Mouse (Mus musculus) CH12.LX (cell line): ENCODE measurements around the gene Trim33.

Experiments
- CHD1 ChIP-seq: IDR thresholded peaks from 2 replicates; pipeline ENCODE4 v1.6.1; 2012; ENCODE audit warnings: low read depth, low read length, improper control_type of control experiment, inconsistent platforms
- CTCF ChIP-seq, 2 experiments: IDR thresholded peaks in 1 of 2; conservative IDR thresholded peaks in 1 of 2; 2 replicates each; pipeline ENCODE4 v1.5.1; 2011 to 2012; ENCODE audit warnings: low read depth in 2 of 2, low read length in 2 of 2, improper control_type of control experiment in 1 of 2, inconsistent platforms in 1 of 2, mild to moderate bottlenecking in 1 of 2, moderate library complexity in 1 of 2
- KAT2A ChIP-seq: IDR thresholded peaks from 2 replicates; pipeline ENCODE4 v1.6.1; 2012; ENCODE audit warnings: low read length, improper control_type of control experiment, inconsistent platforms; ENCODE audit not compliant: insufficient replicate concordance
- MAX ChIP-seq: IDR thresholded peaks from 2 replicates; pipeline ENCODE4 v1.6.1; 2011; ENCODE audit warnings: low read length, improper control_type of control experiment
- MXI1 ChIP-seq: IDR thresholded peaks from 2 replicates; pipeline ENCODE4 v1.6.1; 2011; ENCODE audit warnings: mild to moderate bottlenecking, low read depth, low read length, improper control_type of control experiment
- NRF1 ChIP-seq: IDR thresholded peaks from 2 replicates; pipeline ENCODE4 v1.6.1; 2014; ENCODE audit warnings: low read depth, mild to moderate bottlenecking, inconsistent platforms, low read length, improper control_type of control experiment, moderate library complexity
- POLR2AphosphoS2 ChIP-seq: IDR thresholded peaks from 2 replicates; pipeline ENCODE4 v1.6.1; 2011; ENCODE audit warnings: low read depth, low read length, improper control_type of control experiment
- SIN3A ChIP-seq: IDR thresholded peaks from 2 replicates; pipeline ENCODE4 v1.6.1; 2012; ENCODE audit warnings: low read length, improper control_type of control experiment, inconsistent platforms
- TCF12 ChIP-seq: IDR thresholded peaks from 2 replicates; pipeline ENCODE4 v1.6.1; 2014; ENCODE audit warnings: low read depth, mild to moderate bottlenecking, inconsistent platforms, low read length, improper control_type of control experiment
- USF1 ChIP-seq: IDR thresholded peaks from 2 replicates; pipeline ENCODE4 v1.6.1; 2014; ENCODE audit warnings: low read depth, mild to moderate bottlenecking, inconsistent platforms, low read length, improper control_type of control experiment
- ZNF384 ChIP-seq: IDR thresholded peaks from 2 replicates; pipeline ENCODE4 v1.6.1; 2012; ENCODE audit warnings: low read depth, low read length, improper control_type of control experiment, inconsistent platforms

- no peak for TF ChIP-seq SIN3A
- no peak for TF ChIP-seq USF1
- TF ChIP-seq CTCF (conservative IDR thresholded peaks at IDR 0.05 in 1 of 2, IDR thresholded peaks at IDR 0.05 in 1 of 2; ENCODE audit: low read depth in 2 of 2, low read length in 2 of 2) = no peak
- no peak for TF ChIP-seq ZNF384
- TF ChIP-seq NRF1 = no peak
- no peak for TF ChIP-seq MXI1
- TF ChIP-seq TCF12 = no peak
- no peak for TF ChIP-seq CHD1
- TF ChIP-seq MAX = no peak
- no peak for TF ChIP-seq KAT2A
- no peak for TF ChIP-seq POLR2AphosphoS2
Observed at GRCm38 (mm10) chr3:103280875-103281274, 1.8 kb downstream of the Trim33 start.
